Mouse (Mus musculus): ENCODE measurements around the gene Prx. TPM values are rescaled to one million over a fixed set of nuclear protein-coding genes. Genes with fewer than 3 reads are reported as not detected.

The Prx gene
- total and polyA plus RNA-seq, 3 experiments: 0.17 to 0.41 (median 0.21) TPM

DNA sequence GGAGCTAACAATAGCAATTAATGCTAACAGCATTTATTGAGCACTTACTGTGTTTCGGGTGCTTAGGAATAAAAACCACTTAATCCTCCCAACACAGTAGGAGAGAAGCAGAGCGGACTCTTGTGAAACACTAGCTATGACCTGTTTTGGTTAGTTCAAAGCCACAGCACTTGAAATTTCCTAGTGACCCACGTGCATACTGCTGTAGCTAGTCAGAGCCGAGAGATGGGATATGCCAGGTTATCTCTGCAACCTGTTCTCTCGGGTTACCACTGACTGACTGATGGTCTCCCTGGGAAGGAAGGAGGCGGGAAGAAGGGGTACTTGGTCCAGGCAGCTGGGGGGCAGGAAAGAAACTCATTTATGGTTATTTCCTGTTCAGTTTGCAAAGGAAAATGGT is 38.6 kb upstream of the Prx start:
- in situ Hi-C loops (cut with MboI; ENCODE audit: low pct_ligation_motif_present, low pct_unique_long_range_greater_than_20kb, low sequenced_read_pairs): no loop called here
- H3K4me2 ChIP-seq (ENCODE audit: insufficient read depth, low read depth, poor library complexity, severe bottlenecking): no peak overlapping the region
- dilution Hi-C loops (cut with MboI; ENCODE audit: extremely low pct_ligation_motif_present, extremely low pct_unique_long_range_greater_than_20kb, low sequenced_read_pairs): no loop called here
- no peak for TF ChIP-seq SIN3A (IDR thresholded peaks at IDR 0.05; ENCODE audit: low read length)
- TF ChIP-seq CTCF (conservative IDR thresholded peaks at IDR 0.05 in 1 of 2, IDR thresholded peaks at IDR 0.05 in 1 of 2; ENCODE audit: low read depth in 2 of 2, low read length in 2 of 2): no peak
- no peak for TF ChIP-seq ZNF384 (IDR thresholded peaks at IDR 0.05; ENCODE audit: low read depth, low read length)
- no peak for TF ChIP-seq NRF1 (IDR thresholded peaks at IDR 0.05; ENCODE audit: low read depth, low read length)
- TF ChIP-seq ETS1 (conservative IDR thresholded peaks at IDR 0.05; ENCODE audit: low read depth, low read length): no peak
- TF ChIP-seq E2F4 (IDR thresholded peaks at IDR 0.05; ENCODE audit: insufficient replicate concordance, low read depth, low read length): no peak
- TF ChIP-seq USF2 (conservative IDR thresholded peaks at IDR 0.05; ENCODE audit: low read depth, low read length): no peak
- TF ChIP-seq POLR2AphosphoS2 (IDR thresholded peaks at IDR 0.05; ENCODE audit: low read depth, low read length): no peak
- H3K79me2 ChIP-seq (replicated peaks; ENCODE audit: control insufficient read depth, extremely low read depth, insufficient read depth, poor library complexity, severe bottlenecking): no peaks in the 10 kb centered on the region
- H3K9me3 ChIP-seq (replicated peaks; ENCODE audit: low read length): no peaks in the 10 kb centered on the region
- no peak for DNase-seq (ENCODE audit: extremely low read depth)
- no peak overlapping the region for H3K9ac ChIP-seq (ENCODE audit: insufficient read depth, low read depth)
- no peaks in the 10 kb centered on the region for H3K36me3 ChIP-seq (replicated peaks in 1 of 2; ENCODE audit: control insufficient read depth in 1 of 2, insufficient read depth in 1 of 2, low read length in 1 of 2)
- H3K4me3 ChIP-seq (replicated peaks in 1 of 3; ENCODE audit: low read depth in 2 of 3, low read length in 2 of 3, poor library complexity in 1 of 3): no peak overlapping the region
- H3K27ac ChIP-seq (ENCODE audit: insufficient read depth, low read depth): no peak overlapping the region
- H3K4me1 ChIP-seq (ENCODE audit: control insufficient read depth in 1 of 2, insufficient read depth in 2 of 2): no peaks in the 10 kb centered on the region
- H3K27me3 ChIP-seq (replicated peaks): no peaks in the 10 kb centered on the region

GRCm38 (mm10) chr7:27467648-27468047 is 31.5 kb upstream of the Prx start:
- no peak for DNase-seq (ENCODE audit: extremely low read depth)
- dilution Hi-C loops (cut with MboI; ENCODE audit: extremely low pct_ligation_motif_present, extremely low pct_unique_long_range_greater_than_20kb, low sequenced_read_pairs) (no loop called here), in situ Hi-C loops (cut with MboI; ENCODE audit: low pct_ligation_motif_present, low pct_unique_long_range_greater_than_20kb, low sequenced_read_pairs) (no loop called here)
- H3K4me3 ChIP-seq (replicated peaks in 1 of 3; ENCODE audit: low read depth in 2 of 3, low read length in 2 of 3, poor library complexity in 1 of 3): no peak overlapping the region
- TF ChIP-seq JUND (conservative IDR thresholded peaks at IDR 0.05; ENCODE audit: low read depth, low read length) (no peak), ZNF384 (IDR thresholded peaks at IDR 0.05; ENCODE audit: low read depth, low read length) (no peak), TCF12 (IDR thresholded peaks at IDR 0.05; ENCODE audit: low read depth, low read length) (no peak), MEF2A (IDR thresholded peaks at IDR 0.05; ENCODE audit: borderline replicate concordance, low read depth, low read length) (no peak), KAT2A (IDR thresholded peaks at IDR 0.05; ENCODE audit: insufficient replicate concordance, low read length) (no peak), USF2 (conservative IDR thresholded peaks at IDR 0.05; ENCODE audit: low read depth, low read length) (no peak), E2F4 (IDR thresholded peaks at IDR 0.05; ENCODE audit: insufficient replicate concordance, low read depth, low read length) (no peak), MAFK (IDR thresholded peaks at IDR 0.05; ENCODE audit: insufficient replicate concordance, low read length) (no peak), MAX (IDR thresholded peaks at IDR 0.05; ENCODE audit: low read length) (no peak), IRF4 (IDR thresholded peaks at IDR 0.05; ENCODE audit: low read depth, low read length) (no peak)
- H3K9me3 ChIP-seq (replicated peaks; ENCODE audit: low read length): no peaks in the 10 kb centered on the region
- H3K4me1 ChIP-seq (ENCODE audit: control insufficient read depth in 1 of 2, insufficient read depth in 2 of 2): no peaks in the 10 kb centered on the region
- H3K27me3 ChIP-seq (replicated peaks): no peaks in the 10 kb centered on the region
- no peaks in the 10 kb centered on the region for H3K79me2 ChIP-seq (replicated peaks; ENCODE audit: control insufficient read depth, extremely low read depth, insufficient read depth, poor library complexity, severe bottlenecking)
- no peak overlapping the region for H3K27ac ChIP-seq (ENCODE audit: insufficient read depth, low read depth)
- no peaks in the 10 kb centered on the region for H3K36me3 ChIP-seq (replicated peaks in 1 of 2; ENCODE audit: control insufficient read depth in 1 of 2, insufficient read depth in 1 of 2, low read length in 1 of 2)
- no peak overlapping the region for H3K4me2 ChIP-seq (ENCODE audit: insufficient read depth, low read depth, poor library complexity, severe bottlenecking)
- no peak overlapping the region for H3K9ac ChIP-seq (ENCODE audit: insufficient read depth, low read depth)
